Mouse (Mus musculus) erythroblast, embryonic 14.5 days (primary cell): ENCODE results near the gene Tbc1d25.

Experiments
- GATA1 ChIP-seq: IDR thresholded peaks from 2 replicates; pipeline ENCODE4 v1.6.1; 2012; ENCODE audit warnings: low read length, inconsistent platforms, mixed read lengths
- TAL1 ChIP-seq: IDR thresholded peaks from 3 replicates; pipeline ENCODE4 v1.6.1; 2012; ENCODE audit warnings: low read length, inconsistent platforms, mixed read lengths

DNA sequence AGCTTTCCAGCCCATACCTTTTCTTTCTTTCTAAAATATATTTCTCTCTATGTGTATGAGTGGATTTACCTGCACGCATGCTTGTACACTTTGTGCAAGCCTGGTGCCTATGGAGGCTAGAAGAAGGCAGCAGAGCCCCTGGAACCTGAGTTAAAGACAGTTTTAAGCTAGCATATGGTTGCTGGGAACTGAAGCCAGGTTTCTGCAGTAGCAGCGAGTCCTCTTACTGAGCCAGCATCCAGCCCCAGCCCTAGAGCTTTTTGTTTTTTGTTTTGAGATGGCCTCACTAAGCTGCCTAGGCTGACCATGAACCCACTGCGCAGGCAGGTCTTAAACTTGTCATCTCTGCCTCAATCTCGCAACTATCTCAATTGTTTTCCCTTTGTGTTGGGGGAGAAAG is 11.5 kb downstream of the Tbc1d25 start:
- TF ChIP-seq GATA1 (no peak), TAL1 (no peak)
